Mouse (Mus musculus) ES-E14 (cell line): ENCODE data around the gene Gdf11. TPM values are rescaled to one million over a fixed set of nuclear protein-coding genes. Genes with fewer than 3 reads are reported as not detected.
A peak's percentile ranks its signal among the peaks of the same experiment; 100 is the strongest.

Experiments
- DNase-seq: peaks from one replicate; pipeline ENCODE4 v3.0.0-alpha.2; 2013; ENCODE audit warnings: low read depth, low spot score
- H3K27ac ChIP-seq: 2 replicates; pipeline ENCODE4 v1.5.1; 2012; ENCODE audit warnings: low read depth, mild to moderate bottlenecking, low read length, moderate library complexity, mixed read lengths; ENCODE audit not compliant: poor library complexity, insufficient read depth, severe bottlenecking
- H3K36me3 ChIP-seq: 2 replicates; pipeline ENCODE4 v1.6.1; 2012; ENCODE audit warnings: mild to moderate bottlenecking, low read length, moderate library complexity, mixed read lengths; ENCODE audit not compliant: control insufficient read depth, poor library complexity, insufficient read depth, severe bottlenecking
- H3K4me1 ChIP-seq, 2 experiments: fragments of 150-350 bp in 1 of 2; sonication (generic) in 1 of 2; 2 replicates each; pipeline ENCODE4 v1.6.1; 2012; ENCODE audit warnings: low read length in 2 of 2, mild to moderate bottlenecking in 1 of 2, mixed read lengths in 1 of 2; ENCODE audit not compliant: control insufficient read depth in 2 of 2, insufficient read depth in 2 of 2, poor library complexity in 1 of 2
- H3K4me3 ChIP-seq, 2 experiments: fragments of 150-350 bp in 1 of 2; sonication (generic) in 1 of 2; 2 replicates each; pipeline ENCODE4 v1.5.1; 2012; ENCODE audit warnings: low read length in 2 of 2, low read depth in 1 of 2, mild to moderate bottlenecking in 1 of 2, mixed read lengths in 1 of 2; ENCODE audit not compliant: insufficient read depth in 1 of 2, poor library complexity in 1 of 2, severe bottlenecking in 1 of 2
- H3K9ac ChIP-seq: 2 replicates; pipeline ENCODE4 v1.6.1; 2012; ENCODE audit warnings: low read depth, mild to moderate bottlenecking, low read length, mixed read lengths; ENCODE audit not compliant: poor library complexity, insufficient read depth, severe bottlenecking
- H3K9me3 ChIP-seq: fragments of 150-350 bp; sonication (generic); 2 replicates; pipeline ENCODE4 v1.6.1; 2012; ENCODE audit warnings: low read depth, mild to moderate bottlenecking, low read length; ENCODE audit not compliant: control insufficient read depth, insufficient read depth
- CHD2 ChIP-seq: IDR thresholded peaks from 2 replicates; pipeline ENCODE4 v1.6.1; 2014; ENCODE audit warnings: mild to moderate bottlenecking, low read depth, low read length, inconsistent platforms
- HCFC1 ChIP-seq: IDR thresholded peaks from 2 replicates; pipeline ENCODE4 v1.6.1; 2012; ENCODE audit warnings: low read length, inconsistent platforms, borderline replicate concordance; ENCODE audit not compliant: insufficient read depth
- MAFK ChIP-seq: IDR thresholded peaks from 2 replicates; pipeline ENCODE4 v1.6.1; 2014; ENCODE audit warnings: mild to moderate bottlenecking, low read depth, low read length, inconsistent platforms; ENCODE audit not compliant: insufficient read depth
- ZC3H11A ChIP-seq: IDR thresholded peaks from 2 replicates; pipeline ENCODE4 v1.6.1; 2012; ENCODE audit warnings: low read depth, mild to moderate bottlenecking, inconsistent platforms, low read length, borderline replicate concordance
- ZNF384 ChIP-seq: IDR thresholded peaks from 2 replicates; pipeline ENCODE4 v1.6.1; 2012; ENCODE audit warnings: low read depth, low read length, inconsistent platforms
- in situ Hi-C, 2 experiments: fragments of 600-800 bp; cut with MboI; formaldehyde crosslinking; loops; one replicate each; pipeline ENCODE4 v1.15.1; 2025; ENCODE audit warnings: low sequenced_read_pairs in 2 of 2, inconsistent platforms in 1 of 2; ENCODE audit not compliant: unreplicated experiment in 2 of 2
- total RNA-seq: library from RNA; depleted of rRNA; stranded (reverse); fragments of 300-350 nt; gene quantifications from 2 replicates; pipeline ENCODE4 v1.2.3, GENCODE M21; 2012

The Gdf11 gene
- total RNA-seq, 1 experiment: 4.6 TPM

- Histone ChIP-seq H3K27ac (peak overlapping the region; percentile 23; the same call in 1 of the 2 replicates), H3K9me3 (no peaks in the 10 kb centered on the region), H3K4me1 (peaks cover 0 to 12% of the 10 kb centered on the region in 2 experiments; a peak in 3 of 4 replicates), H3K4me3 (peak overlapping the region; percentile 93 to 96), H3K36me3 (peaks cover 12% of the 10 kb centered on the region), H3K9ac (peak overlapping the region; percentile 97; the same call in 1 of the 2 replicates)
- in situ Hi-C loops: no loop called here
- no peak for TF ChIP-seq ZC3H11A
- TF ChIP-seq HCFC1: no peak
- no peak for TF ChIP-seq CHD2
- no peak for TF ChIP-seq ZNF384
- no peak for TF ChIP-seq MAFK
- DNase-seq: no peak
Measured at GRCm38 (mm10) chr10:128908778-128909448, 17.4 kb upstream of the Gdf11 start.

- Histone ChIP-seq H3K27ac (no peak overlapping the region), H3K9ac (no peak overlapping the region), H3K36me3 (no peaks in the 10 kb centered on the region), H3K4me3 (no peak overlapping the region), H3K9me3 (no peaks in the 10 kb centered on the region), H3K4me1 (peaks cover 0 to 7% of the 10 kb centered on the region in 2 experiments; a peak in 2 of 4 replicates)
- DNase-seq: no peak
- TF ChIP-seq ZC3H11A: no peak
- no peak for TF ChIP-seq MAFK
- TF ChIP-seq ZNF384: no peak
- no peak for TF ChIP-seq CHD2
- TF ChIP-seq HCFC1: no peak
- in situ Hi-C loops: no loop called here
Measured at GRCm38 (mm10) chr10:128904812-128905211, 13.3 kb upstream of the Gdf11 start.

- Histone ChIP-seq H3K9ac (no peak overlapping the region), H3K4me1 (peaks cover 0 to 2% of the 10 kb centered on the region in 2 experiments; a peak in 2 of 4 replicates), H3K4me3 (no peak overlapping the region), H3K9me3 (no peaks in the 10 kb centered on the region), H3K27ac (no peak overlapping the region), H3K36me3 (no peaks in the 10 kb centered on the region)
- DNase-seq: no peak
- in situ Hi-C loops: no loop called here
- no peak for TF ChIP-seq ZNF384
- no peak for TF ChIP-seq ZC3H11A
- no peak for TF ChIP-seq HCFC1
- no peak for TF ChIP-seq MAFK
- TF ChIP-seq CHD2: no peak
Measured at GRCm38 (mm10) chr10:128902409-128902988, 11.0 kb upstream of the Gdf11 start.

GRCm38 (mm10) chr10:128901409-128901808 lies 9.9 kb upstream of the Gdf11 start:
- Histone ChIP-seq H3K9ac (peak overlapping the region; percentile 46; the same call in 1 of the 2 replicates), H3K4me3 (no peak overlapping the region), H3K27ac (peak overlapping the region; percentile 79; the same call in 1 of the 2 replicates), H3K36me3 (no peaks in the 10 kb centered on the region), H3K9me3 (no peaks in the 10 kb centered on the region), H3K4me1 (peaks cover 0 to 5% of the 10 kb centered on the region in 2 experiments; a peak in 2 of 4 replicates)
- in situ Hi-C loops: no loop called here
- DNase-seq: no peak
- peak; percentile 63; the same call in 1 of the 2 replicates for TF ChIP-seq MAFK
- no peak for TF ChIP-seq HCFC1
